Mouse (Mus musculus): ENCODE measurements around the gene Cep170b.
A peak's percentile ranks its signal among the peaks of the same experiment; 100 is the strongest.

Gene Cep170b

DNA sequence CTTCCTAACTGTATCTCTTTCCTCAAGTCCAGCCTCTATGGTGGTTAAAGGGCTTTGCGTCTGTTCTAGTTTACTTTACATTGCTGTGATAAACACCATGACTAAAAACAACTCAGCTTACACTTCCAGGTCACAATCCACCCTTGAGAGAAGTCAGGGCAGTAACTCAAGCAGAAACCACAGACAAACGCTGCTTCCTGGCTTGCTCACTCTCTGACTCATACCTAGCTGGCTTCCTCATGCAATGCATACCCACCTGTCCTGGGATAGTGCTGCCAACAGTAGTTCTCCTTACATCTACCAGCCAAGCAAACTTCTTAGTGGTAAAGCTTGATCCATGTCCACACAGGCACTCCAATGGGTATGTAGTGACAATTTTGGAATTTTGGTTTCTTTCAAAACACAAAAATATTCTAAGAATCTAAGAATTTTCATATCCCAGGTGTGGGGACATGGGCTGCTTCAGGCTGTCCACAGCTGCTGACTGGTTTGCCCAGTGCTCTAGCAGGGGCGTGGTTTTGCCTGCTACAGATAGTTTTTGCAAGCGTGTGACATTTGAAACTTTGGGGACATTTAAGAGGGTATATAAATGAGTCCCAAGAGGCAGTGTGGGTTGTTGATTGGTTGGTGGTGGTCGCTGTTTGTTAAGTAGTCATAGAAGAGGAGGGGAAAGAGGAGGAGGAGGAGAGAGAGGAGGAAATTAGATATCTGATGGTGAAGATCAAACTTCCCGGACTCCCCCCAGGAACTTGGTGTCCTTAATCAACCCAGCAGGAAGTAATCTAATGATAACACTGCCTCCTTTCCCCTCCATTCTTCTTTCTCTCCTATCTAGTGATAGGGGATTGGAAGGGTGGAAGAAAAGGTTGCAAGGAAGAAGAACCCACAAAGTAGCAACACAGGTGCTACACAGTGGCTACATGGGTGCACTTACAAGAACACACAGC lies 17.6 kb upstream of the Cep170b start:
- DNase-seq (ENCODE audit: low read depth) = peak; percentile 85

DNA sequence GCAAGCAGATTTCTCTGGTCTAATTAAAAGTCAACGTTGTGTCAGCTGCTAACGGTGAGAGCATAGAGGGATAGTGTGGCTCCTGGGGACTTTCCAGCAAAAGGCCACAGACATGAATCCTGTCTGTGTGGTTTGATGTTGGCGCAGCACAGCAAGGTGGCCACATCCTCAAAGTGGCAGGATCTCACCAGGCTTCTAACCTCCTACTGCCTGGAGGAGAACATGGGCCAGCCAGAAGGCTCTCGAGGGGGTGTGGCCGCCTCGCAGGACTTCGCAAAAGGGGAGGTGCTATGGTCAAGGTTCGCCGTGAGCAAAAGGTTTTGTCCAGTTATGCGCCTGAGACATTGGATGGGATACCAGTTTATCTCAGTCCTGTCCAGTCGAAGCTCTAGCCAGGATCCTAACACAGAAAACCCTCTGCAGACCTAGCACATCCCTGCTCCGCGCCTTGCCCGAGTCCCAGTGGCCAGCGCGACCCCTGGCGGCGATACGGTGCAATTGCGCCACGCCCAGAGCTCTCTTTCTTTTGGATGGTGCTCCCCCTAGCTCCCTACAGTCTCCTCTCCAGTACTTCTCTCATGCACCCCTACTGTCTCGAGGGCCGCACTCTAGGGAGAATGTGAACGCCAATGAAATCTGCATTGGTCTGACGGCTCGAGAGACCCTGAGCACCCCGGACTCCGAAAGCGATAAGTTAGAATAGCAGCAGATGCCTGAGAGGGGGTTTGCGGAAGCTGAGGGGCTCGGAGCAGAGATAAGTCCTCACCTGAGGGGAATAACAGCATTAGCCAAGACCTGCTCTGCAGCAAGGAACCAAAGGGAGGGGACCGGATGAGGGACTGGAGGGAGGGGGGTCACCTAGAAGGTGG lies 13.3 kb upstream of the Cep170b start:
- peak; percentile 83 for DNase-seq (ENCODE audit: low read depth)

DNA sequence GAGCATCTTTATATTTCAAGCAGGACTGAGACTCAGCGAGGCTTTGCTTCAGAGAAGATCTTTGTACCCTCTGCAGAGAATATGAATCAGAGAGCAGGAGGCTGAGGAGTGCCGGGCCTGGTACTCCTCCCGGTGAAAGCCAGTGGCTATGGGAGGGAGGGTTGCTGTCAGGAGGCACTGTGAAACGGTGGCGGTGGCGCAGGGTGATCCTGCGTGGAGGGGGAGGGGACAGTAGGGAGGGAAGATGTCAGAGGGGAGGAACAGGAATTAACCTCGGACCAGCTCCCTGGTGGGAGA lies 12.7 kb upstream of the Cep170b start:
- DNase-seq (ENCODE audit: low read depth) = no peak

DNA sequence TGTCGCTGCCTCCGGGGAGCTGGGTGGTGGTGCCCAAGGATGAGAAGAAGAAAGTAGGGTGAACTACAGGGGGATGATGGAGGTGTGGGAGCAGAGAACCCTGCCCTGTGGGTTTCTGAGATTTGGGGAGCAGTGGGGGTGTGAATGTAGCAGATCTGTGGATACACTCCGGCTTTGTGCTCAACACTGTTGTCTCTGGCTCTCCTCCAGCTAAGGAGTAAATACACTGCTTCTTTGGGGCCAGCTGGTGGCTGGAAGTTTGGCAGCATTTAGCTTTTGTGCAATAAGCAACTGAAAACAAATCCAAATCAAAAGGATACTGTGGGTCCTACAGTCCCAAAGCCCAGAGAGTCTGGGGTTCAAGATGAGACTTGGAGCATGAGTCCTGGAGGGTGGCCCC lies 6.3 kb upstream of the Cep170b start:
- DNase-seq (ENCODE audit: low read depth) = no peak

DNA sequence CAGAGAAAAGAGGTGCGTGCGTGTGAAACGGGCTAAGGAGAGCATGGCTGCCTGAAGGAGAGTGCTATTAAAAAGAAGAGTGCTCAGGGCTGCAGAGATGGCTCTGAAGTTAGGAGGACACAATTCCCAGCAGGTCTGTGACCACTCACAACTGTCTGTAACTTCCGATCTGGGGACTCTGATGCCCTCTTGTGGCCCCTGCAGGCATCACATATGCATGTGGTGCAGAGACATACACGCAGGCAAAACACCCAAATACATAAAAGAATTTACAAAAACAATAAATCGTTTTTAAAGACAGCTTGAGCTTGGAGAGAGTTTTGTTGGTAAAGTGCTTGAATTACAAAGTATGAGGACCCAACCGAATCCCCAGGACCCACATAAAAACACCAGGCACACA lies 3.1 kb upstream of the Cep170b start:
- DNase-seq (ENCODE audit: low read depth) = peak; percentile 74

DNA sequence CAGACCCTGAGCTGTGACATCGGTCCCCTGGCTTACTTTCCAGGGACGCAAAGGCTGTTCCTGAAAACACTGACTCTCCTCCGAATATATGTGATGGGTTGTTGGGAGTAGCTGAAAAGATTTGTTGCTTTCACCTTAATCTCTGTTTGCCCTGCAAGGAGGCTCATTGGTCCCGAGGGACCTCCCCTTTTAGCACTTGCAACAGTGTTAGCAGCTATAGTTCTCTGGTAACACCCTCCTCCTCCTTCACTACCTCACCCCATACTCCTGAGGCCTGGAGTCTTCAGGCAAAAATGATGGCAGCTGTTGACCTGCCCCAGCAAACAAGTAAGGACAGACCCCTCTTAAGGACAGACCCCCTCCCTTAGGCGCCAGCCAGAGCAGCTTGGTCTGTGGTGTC lies 1.3 kb upstream of the Cep170b start:
- DNase-seq (ENCODE audit: low read depth) = no peak

DNA sequence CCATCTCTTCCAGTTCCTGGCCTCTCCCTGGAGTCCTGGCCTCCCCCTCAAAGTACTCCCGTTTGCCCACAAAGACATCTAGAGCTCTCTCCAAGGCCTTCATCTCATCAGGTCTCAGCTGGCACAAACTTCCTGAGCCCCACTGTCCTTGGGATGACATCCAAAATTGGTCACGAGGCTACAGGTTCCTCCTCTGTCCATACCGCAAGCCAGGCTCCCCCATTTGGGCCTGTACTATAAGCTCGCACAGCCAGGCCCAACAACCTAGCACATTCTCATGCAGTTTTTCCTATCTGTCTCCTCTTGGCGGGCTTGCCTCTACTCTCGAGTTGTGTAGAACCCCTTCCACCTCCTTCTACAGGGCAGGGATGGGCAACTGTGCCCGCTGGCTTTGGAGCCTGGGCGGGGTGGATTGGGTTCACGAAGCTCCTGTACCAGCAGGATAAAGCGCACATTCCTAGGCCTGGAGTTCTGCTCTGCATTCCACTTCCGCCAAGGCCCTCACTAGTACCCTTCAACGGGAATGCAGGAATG lies 702 bp downstream of the Cep170b start:
- DNase-seq (ENCODE audit: low read depth) = no peak

DNA sequence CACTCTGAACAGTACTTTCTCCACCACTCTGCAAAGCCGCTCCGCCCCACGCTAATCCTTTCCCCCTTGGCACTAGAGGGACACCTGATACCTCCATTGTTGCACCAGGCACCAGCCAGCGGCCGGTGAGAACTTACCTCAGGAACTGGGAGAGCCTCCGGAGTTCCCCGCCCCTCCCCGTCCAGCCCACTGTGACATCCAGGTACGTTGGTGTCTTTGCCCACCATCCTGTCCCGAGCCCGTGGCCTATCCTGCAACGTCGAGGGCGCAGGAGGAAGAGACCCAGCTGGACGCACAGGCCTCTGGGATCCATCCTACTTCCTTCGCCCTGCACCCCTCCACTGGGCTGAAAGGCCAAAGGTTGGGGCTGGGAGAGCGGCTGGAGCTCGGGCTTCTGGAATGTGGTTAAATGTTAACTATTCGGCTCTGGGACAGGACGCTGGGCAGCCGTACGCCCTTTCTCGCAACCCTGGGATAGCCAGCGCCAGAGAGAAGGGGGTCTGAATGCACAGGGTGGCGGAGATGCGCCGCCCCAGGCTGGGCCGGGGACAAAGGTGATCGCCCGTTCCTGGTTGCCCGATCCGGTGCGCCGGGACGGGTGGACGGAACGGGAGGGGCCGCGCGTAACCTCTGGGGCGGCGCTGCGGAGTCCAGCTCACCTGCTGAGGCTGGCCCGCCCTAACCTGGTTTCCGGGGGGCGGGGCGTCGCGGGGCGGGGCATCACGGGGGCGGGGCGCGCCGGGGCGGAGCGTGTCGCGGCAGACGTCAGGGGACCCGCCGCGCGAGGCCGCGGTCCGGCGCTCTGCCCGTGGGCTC lies 1.4 kb downstream of the Cep170b start:
- no peak for DNase-seq (ENCODE audit: low read depth)

GRCm38 (mm10) chr12:112722240-112723027 lies 2.2 kb downstream of the Cep170b start:
- DNase-seq (ENCODE audit: low read depth) = peak; percentile 29

DNA sequence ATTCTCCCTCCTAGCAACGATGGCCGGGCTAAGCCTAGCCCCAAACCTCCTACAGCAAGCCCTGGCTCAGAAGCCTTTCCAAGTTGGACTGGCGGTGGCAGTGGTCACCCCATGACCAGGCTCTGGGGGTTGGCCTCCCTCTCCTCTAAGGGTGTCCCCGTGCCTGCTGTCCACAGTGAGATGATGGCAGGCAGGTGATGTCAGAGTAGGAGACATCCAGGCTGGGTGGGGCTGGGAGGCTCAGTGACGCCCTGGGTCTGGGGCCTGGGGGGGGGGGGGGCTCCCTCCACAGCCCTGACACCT lies 2.7 kb downstream of the Cep170b start:
- DNase-seq (ENCODE audit: low read depth) = no peak

DNA sequence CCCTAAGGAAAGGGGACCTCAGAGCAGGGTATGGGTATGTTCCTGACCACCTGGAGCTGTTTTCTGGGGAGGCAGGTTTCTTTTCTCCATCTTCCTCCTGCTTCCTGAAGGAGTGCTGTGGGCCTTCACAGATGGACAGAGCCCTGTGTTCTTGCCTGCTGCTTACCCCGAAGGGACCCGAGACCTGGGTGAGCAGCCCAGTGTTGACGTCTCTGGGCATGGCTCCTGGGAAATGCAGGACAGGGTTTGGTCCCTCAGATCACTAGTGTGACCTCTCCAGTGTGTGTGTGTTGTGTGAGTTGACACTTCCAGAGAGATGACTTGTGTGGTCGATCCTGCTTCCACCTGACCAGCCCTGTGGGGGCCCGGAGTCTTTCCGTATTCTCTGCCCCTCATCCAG lies 3.2 kb downstream of the Cep170b start:
- DNase-seq (ENCODE audit: low read depth) = no peak

DNA sequence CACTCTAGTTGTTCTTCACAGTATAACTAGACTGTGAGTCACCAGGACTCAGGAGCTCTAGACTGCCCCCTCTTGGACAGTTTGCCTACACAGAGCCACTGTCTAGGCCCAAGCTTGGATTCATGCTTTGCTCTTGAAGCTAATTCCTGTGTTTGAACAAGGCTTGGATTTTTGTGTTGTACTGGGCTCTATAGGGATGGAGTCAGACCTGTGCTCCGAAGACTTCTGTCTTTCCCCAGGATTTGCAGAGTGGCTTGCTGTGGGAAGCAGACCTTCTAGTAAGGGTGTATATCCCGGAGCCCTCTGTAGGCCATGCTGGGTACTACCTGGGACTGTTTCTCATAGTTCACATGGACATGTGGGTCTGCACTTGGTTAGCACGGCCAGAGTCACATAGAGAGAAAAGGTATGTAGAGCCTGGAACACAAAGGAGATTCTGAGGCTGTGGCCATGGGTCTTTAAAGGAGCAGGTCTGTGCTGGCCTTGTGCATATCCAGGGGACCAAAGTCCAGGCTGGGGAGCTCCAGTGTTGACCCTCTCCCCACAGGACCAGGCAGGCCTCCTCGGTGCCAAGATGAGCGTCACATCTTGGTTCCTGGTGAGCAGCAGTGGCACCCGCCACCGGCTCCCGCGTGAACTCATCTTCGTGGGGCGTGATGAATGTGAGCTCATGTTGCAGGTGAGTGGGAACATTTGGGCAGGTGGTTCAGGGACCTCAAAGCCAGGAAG lies 4.0 kb downstream of the Cep170b start:
- DNase-seq (ENCODE audit: low read depth) = peak; percentile 87

GRCm38 (mm10) chr12:112727801-112728200 lies 7.5 kb downstream of the Cep170b start:
- DNase-seq (ENCODE audit: low read depth) = no peak

DNA sequence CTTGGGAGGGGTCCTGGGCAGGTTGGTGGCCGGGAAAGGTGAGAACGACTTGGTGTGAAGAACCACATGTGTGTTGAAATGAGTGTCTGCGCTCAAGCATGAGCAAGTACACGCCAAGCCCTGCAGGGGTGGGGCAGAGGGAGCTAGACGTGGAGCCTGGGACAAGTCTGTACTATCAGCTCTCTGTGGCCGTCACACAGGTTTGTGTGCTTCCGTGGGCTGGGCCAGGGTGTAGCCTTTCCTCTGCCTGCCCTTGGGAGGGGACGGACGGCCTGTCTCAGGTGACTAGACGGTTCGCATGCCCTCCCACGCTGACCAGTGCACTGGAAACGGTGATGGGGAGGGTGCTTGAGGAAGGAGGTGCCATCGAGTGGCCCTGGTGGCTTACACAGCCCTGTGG lies 10.6 kb downstream of the Cep170b start:
- DNase-seq (ENCODE audit: low read depth) = no peak

DNA sequence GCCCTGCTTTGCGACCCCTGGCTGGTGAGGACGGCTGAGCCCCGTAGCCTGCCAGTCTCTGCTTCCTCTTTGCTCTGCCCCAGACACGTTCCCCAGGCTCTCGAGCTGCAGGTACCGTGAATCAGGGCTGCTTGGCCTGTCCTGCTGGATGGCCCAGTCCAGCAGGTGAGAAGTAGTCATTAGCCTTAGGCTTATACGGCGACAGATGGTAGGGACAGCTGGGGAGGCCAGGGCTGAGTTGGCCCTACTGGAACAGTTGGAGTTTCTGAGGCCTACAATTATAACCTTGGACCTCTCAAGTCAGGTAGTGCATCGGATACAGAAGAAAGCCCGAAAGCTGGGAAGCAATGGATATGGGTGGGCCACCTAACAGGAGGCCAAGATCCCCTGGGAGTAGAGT lies 12.3 kb downstream of the Cep170b start:
- no peak for DNase-seq (ENCODE audit: low read depth)

GRCm38 (mm10) chr12:112734108-112734820 lies 14.0 kb downstream of the Cep170b start:
- no peak for DNase-seq (ENCODE audit: low read depth)

DNA sequence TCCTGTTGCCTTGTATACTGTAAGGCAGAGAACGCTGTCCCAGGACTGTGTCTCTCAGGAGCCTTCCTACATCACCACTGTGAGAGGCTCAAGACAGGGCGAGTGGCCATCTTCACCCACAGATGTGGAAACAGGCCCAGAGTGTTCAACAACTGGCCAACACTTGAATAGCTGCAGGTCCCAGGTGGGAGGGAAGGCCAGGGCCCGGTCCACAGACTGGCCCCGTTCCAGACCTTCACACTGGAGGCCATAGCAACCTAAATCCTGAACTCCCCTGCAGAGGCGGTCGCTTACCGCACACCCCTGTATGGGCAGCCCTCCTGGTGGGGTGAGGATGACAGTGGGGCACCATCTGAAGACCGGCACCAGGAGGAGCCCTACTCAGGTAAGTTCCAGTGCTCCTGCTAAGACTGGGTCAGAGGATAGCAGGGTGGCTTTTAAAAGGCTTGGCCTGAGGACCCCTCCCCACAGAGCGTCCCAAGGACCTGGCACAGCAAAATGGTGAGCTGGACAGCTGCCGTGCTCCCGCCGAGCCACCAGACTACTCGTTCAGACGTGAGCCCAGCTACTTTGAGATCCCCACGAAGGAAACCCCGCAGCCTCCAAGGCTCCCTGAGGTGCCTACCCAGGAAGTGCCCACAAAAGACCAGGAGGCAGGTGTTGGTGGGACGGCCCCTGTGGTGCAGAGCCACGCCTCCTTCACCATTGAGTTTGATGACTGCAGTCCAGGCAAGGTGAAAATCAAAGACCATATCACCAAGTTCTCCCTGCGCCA lies 14.8 kb downstream of the Cep170b start:
- DNase-seq (ENCODE audit: low read depth) = no peak

DNA sequence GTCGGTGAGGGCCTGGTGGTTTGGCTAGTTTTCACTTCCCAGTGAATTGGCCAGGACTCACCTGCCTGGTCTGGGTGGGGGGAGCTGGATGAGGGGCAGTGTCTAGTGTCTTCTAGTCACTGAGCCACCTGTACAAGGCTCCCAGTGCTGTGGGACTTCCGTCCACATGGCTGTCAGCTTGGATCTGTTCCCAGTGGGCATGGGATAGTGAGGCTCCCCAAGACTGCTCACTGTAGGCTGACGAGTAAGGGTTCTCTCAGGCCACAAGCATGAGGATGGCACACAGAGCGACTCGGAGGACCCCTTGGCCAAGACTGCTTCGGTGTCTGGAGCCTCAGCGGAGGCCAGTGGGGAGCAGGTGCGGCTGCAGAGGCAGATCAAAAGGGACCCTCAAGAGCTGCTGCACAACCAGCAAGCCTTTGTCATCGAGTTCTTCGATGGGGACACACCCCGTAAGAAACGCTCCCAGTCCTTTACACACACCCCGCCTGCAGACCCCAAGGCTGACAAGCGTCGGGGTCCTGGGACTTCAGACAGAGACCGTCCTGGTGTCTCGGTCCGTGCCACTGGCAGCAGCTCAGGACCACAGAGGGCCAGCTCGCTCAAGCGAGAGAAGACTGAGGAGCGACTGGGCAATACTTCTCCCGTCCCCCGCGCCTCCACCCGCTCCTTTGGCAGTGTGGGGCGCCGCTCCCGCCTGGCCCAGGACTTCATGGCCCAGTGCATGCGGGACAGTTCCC lies 15.8 kb downstream of the Cep170b start:
- no peak for DNase-seq (ENCODE audit: low read depth)

DNA sequence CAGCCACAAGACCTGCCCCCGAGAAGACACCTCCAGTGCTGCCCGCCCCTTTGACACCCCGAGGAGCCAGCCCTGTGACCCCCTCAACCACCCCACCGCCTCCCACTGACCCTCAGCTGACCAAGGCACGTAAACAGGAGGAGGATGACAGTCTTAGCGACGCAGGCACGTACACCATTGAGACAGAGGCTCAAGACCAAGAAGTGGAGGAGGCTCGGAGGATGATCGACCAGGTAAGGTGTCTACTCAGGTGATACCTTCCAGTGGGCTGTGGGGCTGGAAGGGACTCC lies 16.3 kb downstream of the Cep170b start:
- no peak for DNase-seq (ENCODE audit: low read depth)
